Mouse (Mus musculus): Measurements from ENCODE around the gene Zfp1. TPM values are rescaled to one million over a fixed set of nuclear protein-coding genes. Genes with fewer than 3 reads are reported as not detected.

Gene Zfp1
- polyA plus RNA-seq, 1 experiment = 7.0 TPM

DNA sequence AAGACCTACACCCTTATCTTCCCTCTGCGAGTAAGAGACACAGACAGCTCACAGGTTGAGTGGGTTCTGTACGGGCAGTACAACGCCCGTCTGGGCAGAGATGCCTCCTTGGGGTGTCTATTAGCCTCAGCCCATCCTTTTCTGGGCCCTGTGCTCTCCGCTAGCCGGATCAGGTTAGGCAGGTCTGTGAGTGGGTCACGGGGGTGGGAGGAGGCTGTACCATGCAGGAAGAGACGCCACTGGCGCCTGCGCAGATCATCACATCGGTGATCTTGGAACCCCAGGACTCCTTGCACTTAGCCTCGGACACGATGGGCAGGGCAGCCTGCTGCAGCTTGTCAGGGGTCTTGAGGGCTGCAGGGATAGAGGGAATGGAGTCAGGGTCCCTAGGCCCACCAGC is 43.7 kb downstream of the Zfp1 start:
- Histone ChIP-seq H3K27ac (ENCODE audit: insufficient read depth, low read depth, low read length) (no peak overlapping the region), H3K4me1 (ENCODE audit: control insufficient read depth, insufficient read depth, low read length) (no peaks in the 10 kb centered on the region), H3K4me3 (ENCODE audit: insufficient read depth, low read length) (no peak overlapping the region)
- TF ChIP-seq CTCF (IDR thresholded peaks at IDR 0.05; ENCODE audit: low read depth, low read length) = no peak
- no peak for TF ChIP-seq POLR2A (IDR thresholded peaks at IDR 0.05; ENCODE audit: borderline replicate concordance, low read depth, low read length)

DNA sequence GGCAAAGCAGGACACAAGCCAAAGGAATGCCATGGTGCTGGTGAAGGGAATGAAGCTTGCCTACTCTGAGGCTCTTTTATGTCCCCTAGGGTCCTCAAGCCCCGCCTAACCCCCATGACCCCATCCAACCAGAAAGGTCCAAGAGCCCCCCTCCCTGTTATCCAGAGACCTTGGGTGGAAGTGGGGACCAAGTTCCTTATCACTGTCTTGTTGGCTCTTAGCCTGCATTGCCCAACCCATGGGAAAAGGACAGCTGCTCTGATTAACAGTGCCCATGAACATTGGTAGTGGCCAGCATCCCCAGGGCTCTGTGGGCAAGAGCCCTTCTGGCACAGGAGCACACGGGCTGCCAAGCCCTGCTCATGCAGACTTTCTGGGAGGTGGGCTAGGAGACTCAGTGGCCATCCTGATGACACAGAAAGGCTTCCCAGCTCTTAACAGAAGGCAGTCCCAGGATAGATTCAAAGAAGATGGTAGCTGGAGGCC is 47.8 kb downstream of the Zfp1 start, which contains the start of gene Ctrb1:
Ctrb1 (minus strand) TSS at position 51 of the 486 bp plus-strand sequence.
- TF ChIP-seq POLR2A (IDR thresholded peaks at IDR 0.05; ENCODE audit: borderline replicate concordance, low read depth, low read length) = no peak
- TF ChIP-seq CTCF (IDR thresholded peaks at IDR 0.05; ENCODE audit: low read depth, low read length) = no peak
- Histone ChIP-seq H3K27ac (ENCODE audit: insufficient read depth, low read depth, low read length) (no peak within 1 kb of the TSS), H3K4me3 (ENCODE audit: insufficient read depth, low read length) (no peak within 1 kb of the TSS), H3K4me1 (ENCODE audit: control insufficient read depth, insufficient read depth, low read length) (no peaks in the 10 kb centered on the region; the same call in 1 of the 2 replicates)

DNA sequence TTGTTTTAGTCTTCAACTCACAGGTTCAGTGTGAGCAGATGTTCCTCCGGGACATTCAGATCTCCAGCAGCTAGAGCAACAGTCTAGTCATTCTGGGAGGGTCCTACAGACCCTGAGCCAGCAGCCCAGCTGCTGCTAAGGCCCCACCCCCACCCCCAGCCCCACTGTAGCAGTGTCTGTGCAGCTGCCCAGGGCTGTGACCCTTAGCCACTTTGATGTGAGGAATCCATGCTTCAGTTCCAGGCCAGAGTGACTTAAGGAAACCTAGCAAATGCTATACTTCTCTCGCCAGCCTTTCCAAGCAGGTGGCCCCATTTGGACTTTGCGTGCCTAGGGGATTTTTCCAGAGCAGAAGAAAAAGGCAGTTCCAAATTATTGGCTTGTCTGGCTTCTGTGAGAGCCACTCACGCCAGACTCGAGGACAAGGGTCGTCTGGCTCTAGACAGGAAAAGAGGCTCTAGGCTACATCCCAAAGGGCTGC is 50.1 kb downstream of the Zfp1 start:
- Histone ChIP-seq H3K4me1 (ENCODE audit: control insufficient read depth, insufficient read depth, low read length) (no peaks in the 10 kb centered on the region; the same call in 1 of the 2 replicates), H3K27ac (ENCODE audit: insufficient read depth, low read depth, low read length) (no peak overlapping the region), H3K4me3 (ENCODE audit: insufficient read depth, low read length) (no peak overlapping the region)
- TF ChIP-seq POLR2A (IDR thresholded peaks at IDR 0.05; ENCODE audit: borderline replicate concordance, low read depth, low read length) (no peak), CTCF (IDR thresholded peaks at IDR 0.05; ENCODE audit: low read depth, low read length) (no peak)

DNA sequence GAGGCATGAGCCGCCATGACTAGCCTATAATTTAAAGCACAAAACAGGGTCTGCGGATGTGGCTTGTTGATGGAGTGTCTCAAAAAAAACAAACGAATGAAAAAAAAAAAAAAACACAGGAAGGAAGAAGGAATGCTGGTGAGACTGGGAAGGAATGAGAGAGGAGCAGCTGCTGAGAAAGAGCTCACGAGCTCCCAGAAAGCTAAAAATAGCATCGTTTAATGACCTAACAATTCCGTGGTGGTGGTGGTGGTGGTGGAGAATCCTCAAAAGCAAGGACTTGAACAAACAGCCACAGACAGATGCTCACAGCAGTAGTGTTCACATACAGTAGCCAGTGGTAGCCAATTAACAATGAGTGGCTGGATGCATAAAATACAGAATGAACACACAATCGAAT is 52.2 kb downstream of the Zfp1 start:
- TF ChIP-seq CTCF (IDR thresholded peaks at IDR 0.05; ENCODE audit: low read depth, low read length) (no peak), POLR2A (IDR thresholded peaks at IDR 0.05; ENCODE audit: borderline replicate concordance, low read depth, low read length) (no peak)
- Histone ChIP-seq H3K27ac (ENCODE audit: insufficient read depth, low read depth, low read length) (no peak overlapping the region), H3K4me3 (ENCODE audit: insufficient read depth, low read length) (no peak overlapping the region), H3K4me1 (ENCODE audit: control insufficient read depth, insufficient read depth, low read length) (no peaks in the 10 kb centered on the region; the same call in 1 of the 2 replicates)

DNA sequence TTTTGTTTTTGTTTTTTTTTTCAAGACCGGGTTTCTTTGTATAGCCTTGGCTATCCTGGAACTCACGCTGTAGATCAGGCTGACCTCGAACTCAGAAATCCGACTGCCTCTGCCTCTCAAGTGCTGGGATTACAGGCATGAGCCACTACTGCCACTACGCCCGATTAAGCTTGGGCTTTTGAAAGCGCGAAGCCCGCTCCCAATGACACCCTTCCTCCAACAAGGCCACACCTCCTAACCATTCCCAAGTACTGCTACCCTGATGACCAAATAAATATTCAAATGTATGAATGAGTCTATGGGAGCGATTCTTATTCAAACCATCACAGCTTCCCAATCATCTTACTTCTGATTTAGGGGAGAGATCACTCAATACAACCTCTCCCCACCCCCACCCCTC is 54.5 kb downstream of the Zfp1 start:
- Histone ChIP-seq H3K27ac (ENCODE audit: insufficient read depth, low read depth, low read length) (no peak overlapping the region), H3K4me3 (ENCODE audit: insufficient read depth, low read length) (no peak overlapping the region), H3K4me1 (ENCODE audit: control insufficient read depth, insufficient read depth, low read length) (no peaks in the 10 kb centered on the region; the same call in 1 of the 2 replicates)
- TF ChIP-seq POLR2A (IDR thresholded peaks at IDR 0.05; ENCODE audit: borderline replicate concordance, low read depth, low read length) = no peak
- TF ChIP-seq CTCF (IDR thresholded peaks at IDR 0.05; ENCODE audit: low read depth, low read length) = no peak

DNA sequence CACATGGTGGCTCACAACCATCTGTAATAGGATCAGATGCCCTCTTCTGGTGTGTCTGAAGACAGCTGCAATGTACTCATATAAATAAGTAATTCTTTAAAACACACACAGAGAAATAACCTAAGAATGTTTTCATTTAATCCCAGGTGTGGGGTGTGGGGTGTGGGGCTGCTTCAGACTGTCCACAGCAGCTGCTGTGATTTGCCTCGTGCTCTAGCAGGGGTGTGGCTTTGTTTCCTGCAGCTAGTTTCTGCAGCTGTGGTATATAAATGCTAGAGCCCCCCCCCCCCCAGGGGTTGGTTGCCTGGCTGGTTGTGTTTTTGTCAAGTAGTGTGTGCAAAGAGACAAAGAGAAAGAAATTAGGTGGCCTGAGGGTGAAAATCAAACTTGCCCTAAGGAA is 55.8 kb downstream of the Zfp1 start:
- no peak overlapping the region for H3K27ac ChIP-seq (ENCODE audit: insufficient read depth, low read depth, low read length)
- H3K4me3 ChIP-seq (ENCODE audit: insufficient read depth, low read length) = no peak overlapping the region
- no peak for TF ChIP-seq CTCF (IDR thresholded peaks at IDR 0.05; ENCODE audit: low read depth, low read length)
- no peak for TF ChIP-seq POLR2A (IDR thresholded peaks at IDR 0.05; ENCODE audit: borderline replicate concordance, low read depth, low read length)
- H3K4me1 ChIP-seq (ENCODE audit: control insufficient read depth, insufficient read depth, low read length) = no peaks in the 10 kb centered on the region; the same call in 1 of the 2 replicates

DNA sequence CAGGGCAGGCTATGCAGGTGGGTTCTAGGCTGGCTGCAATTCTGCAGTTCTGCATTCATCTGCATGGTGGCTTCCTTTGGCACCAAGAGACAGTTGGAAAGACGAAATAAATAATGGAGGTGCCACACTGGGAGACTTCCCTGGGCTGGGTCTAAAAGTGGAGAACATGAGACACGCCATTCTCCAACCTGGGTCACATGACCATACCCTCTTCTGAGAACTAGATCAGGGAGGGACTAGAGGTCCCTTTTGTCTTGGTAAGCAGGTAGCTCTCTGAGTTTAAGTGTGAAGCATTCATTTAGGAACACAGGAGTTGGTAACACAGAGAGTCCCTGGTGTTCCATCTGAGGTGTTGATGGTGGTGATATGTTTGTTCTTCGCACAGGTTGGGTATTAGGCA is 57.0 kb downstream of the Zfp1 start:
- Histone ChIP-seq H3K4me1 (ENCODE audit: control insufficient read depth, insufficient read depth, low read length) (no peaks in the 10 kb centered on the region; the same call in 1 of the 2 replicates), H3K4me3 (ENCODE audit: insufficient read depth, low read length) (no peak overlapping the region), H3K27ac (ENCODE audit: insufficient read depth, low read depth, low read length) (no peak overlapping the region)
- TF ChIP-seq CTCF (IDR thresholded peaks at IDR 0.05; ENCODE audit: low read depth, low read length) = no peak
- TF ChIP-seq POLR2A (IDR thresholded peaks at IDR 0.05; ENCODE audit: borderline replicate concordance, low read depth, low read length) = no peak

DNA sequence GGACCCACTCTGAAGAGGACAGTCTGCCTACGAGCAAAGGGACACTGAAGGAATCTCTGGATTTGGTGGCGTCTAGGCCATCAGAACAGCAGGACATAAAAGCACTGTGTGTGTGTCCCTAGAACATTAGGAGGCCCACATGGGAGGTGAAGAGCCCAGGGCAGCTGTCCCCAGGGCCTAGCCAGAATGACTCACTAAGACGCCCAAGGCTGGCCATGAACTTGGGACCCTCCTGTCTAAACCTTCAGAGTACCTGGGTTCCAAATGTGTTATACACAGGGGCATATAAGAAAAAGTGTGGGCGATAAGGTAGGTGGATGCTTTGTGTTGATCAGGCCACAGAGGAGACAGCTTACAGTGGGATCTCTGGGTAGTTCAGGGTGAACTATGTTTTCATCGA is 57.5 kb downstream of the Zfp1 start:
- no peak overlapping the region for H3K27ac ChIP-seq (ENCODE audit: insufficient read depth, low read depth, low read length)
- H3K4me1 ChIP-seq (ENCODE audit: control insufficient read depth, insufficient read depth, low read length) = no peaks in the 10 kb centered on the region
- TF ChIP-seq POLR2A (IDR thresholded peaks at IDR 0.05; ENCODE audit: borderline replicate concordance, low read depth, low read length) = no peak
- no peak for TF ChIP-seq CTCF (IDR thresholded peaks at IDR 0.05; ENCODE audit: low read depth, low read length)
- H3K4me3 ChIP-seq (ENCODE audit: insufficient read depth, low read length) = no peak overlapping the region

DNA sequence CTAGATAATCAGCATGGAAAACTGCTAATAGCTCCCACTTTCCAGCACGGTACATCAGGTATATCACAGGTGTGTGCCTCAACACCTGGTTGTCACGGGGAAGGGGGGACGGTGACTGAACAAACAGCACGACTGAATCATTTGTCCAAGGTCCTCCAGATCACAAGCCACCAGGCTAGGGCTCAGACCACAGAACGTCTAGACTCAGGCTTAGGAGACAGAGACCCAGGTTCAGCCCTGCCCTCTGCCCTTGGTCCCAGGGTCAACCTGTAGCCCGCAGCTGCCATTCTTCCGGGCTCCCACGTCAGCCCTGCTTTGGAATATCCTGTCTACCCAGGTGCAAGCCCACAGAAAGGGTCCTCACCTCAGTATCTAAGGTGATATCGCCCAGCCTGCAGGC is 58.2 kb downstream of the Zfp1 start:
- TF ChIP-seq POLR2A (IDR thresholded peaks at IDR 0.05; ENCODE audit: borderline replicate concordance, low read depth, low read length) = no peak
- Histone ChIP-seq H3K4me1 (ENCODE audit: control insufficient read depth, insufficient read depth, low read length) (no peaks in the 10 kb centered on the region), H3K4me3 (ENCODE audit: insufficient read depth, low read length) (no peak overlapping the region), H3K27ac (ENCODE audit: insufficient read depth, low read depth, low read length) (no peak overlapping the region)

DNA sequence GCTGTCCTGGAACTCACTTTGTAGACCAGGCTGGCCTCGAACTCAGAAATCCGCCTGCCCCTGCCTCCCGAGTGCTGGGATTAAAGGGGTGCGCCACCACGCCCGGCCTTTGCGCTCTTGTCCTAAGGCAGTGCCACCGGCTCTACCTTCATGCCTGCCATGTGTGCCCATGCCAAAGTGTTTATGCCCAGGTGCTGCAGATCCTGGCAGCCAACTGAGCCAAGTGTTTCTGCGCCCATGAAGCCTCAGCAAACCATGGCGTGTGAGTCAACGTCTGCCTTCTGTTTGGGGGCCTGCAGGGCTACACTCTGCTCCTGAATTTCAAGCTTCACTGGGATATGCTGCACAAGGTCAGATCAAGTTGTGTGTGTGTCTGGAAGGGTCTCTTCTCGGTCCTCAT is 61.4 kb downstream of the Zfp1 start:
- H3K27ac ChIP-seq (ENCODE audit: insufficient read depth, low read depth, low read length) = no peak overlapping the region
- no peak for TF ChIP-seq POLR2A (IDR thresholded peaks at IDR 0.05; ENCODE audit: borderline replicate concordance, low read depth, low read length)
- TF ChIP-seq CTCF (IDR thresholded peaks at IDR 0.05; ENCODE audit: low read depth, low read length) = no peak
- no peak overlapping the region for H3K4me3 ChIP-seq (ENCODE audit: insufficient read depth, low read length)
- H3K4me1 ChIP-seq (ENCODE audit: control insufficient read depth, insufficient read depth, low read length) = no peaks in the 10 kb centered on the region

DNA sequence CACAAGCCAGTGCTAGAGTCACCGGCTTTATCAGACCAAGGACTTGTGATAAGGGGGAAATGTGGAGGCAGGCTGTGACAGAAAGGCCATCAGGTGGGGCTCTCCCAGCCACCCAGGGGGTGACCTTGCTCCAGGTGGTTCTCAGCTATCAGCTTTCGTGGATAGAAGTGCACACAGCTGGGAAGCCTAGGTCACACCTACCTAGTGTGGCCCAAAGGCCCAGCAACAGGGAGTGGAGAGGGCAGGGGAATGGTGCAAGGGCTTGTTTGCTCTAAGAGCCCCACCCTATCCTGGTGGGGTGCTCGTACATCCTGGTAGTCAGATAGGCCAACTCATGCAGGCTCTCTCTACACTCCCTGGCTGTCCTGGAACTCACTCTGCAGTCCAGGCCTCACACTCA is 62.0 kb downstream of the Zfp1 start:
- H3K27ac ChIP-seq (ENCODE audit: insufficient read depth, low read depth, low read length) = no peak overlapping the region
- no peaks in the 10 kb centered on the region for H3K4me1 ChIP-seq (ENCODE audit: control insufficient read depth, insufficient read depth, low read length)
- TF ChIP-seq POLR2A (IDR thresholded peaks at IDR 0.05; ENCODE audit: borderline replicate concordance, low read depth, low read length) (no peak), CTCF (IDR thresholded peaks at IDR 0.05; ENCODE audit: low read depth, low read length) (no peak)
- H3K4me3 ChIP-seq (ENCODE audit: insufficient read depth, low read length) = no peak overlapping the region

All from bone marrow macrophage, adult 2 months (primary cell).